Mouse (Mus musculus) monocyte, adult 5-6 weeks (primary cell): Measurements from ENCODE around the gene Wdr38. TPM values are rescaled to one million over a fixed set of nuclear protein-coding genes. Genes with fewer than 3 reads are reported as not detected.
"Not testable (repeated sequence)": the region's sequence is repeated elsewhere in the genome, so short reads cannot be mapped to it uniquely, and the experiment has no call there.

ENCODE experiments used
- ATAC-seq: fragments of 153-309, 156-312 bp; replicated peaks from 2 replicates; pipeline ENCODE4 v1.8.0; 2017; ENCODE audit warnings: mild to moderate bottlenecking; ENCODE audit not compliant: low TSS enrichment, insufficient number of reproducible peaks, severe bottlenecking, poor library complexity, low FRiP score
- total RNA-seq: library from RNA; stranded (forward); fragments of 200-1000, 200-491, 200-594 nt; gene quantifications from 3 replicates; pipeline ENCODE4 v1.2.3, GENCODE M21; 2017

Wdr38 gene
- total RNA-seq, 1 experiment from 2014 or later, result 0.95 TPM

DNA sequence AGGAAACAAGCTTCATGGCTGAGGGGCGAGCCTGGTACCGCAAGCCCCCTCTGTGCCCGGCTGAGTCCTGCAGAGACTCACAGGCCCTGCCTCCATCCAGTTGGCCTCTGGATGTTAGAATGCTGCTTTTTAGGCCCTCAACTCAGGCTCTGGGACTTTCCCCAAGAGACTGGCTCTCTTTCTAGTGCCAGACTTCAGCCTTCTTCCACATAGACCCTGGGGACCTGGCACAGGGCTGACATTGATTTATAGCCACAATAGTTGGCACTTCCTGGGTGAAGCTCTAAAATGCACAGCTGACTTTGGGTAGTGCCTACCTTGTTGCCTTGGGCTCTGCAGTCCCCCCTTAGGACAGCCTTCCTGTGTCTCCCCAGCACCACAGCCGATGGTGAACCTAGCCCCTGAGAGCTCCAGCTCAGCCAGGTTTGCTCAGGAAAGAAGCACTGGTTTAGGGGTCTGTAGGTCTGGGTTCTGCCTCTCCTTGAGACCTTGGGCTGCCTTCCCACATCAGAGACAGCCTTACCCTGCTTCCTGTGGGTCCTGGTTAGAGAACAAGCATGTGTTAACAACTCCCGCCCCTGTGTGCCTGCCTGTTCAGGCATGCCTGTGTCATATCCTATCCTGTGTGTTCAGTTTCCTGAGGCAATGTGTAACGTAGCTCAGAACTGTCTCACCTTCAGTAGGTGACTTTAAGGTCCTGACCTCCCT lies 9.3 kb upstream of the Wdr38 start:
- ATAC-seq, result no peak

DNA sequence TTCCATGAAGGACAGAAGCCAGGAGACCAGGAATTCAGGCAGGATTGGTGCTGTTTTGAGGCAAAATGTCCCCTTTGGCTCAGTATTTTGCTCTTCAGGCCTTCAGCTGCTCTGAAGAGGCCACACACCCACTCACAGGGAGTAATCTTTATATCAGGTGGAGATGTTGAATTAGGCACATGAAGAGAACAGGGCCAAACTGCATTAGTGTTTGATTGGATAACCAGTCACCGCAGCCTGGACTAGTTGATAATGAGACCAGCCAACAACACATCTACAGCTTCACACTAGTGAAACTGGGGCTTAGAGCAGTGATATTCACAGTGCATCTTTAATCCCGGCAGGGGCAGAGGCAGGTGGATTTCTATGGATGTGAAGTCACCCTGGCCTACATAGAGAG lies 8.3 kb upstream of the Wdr38 start:
- no peak for ATAC-seq

DNA sequence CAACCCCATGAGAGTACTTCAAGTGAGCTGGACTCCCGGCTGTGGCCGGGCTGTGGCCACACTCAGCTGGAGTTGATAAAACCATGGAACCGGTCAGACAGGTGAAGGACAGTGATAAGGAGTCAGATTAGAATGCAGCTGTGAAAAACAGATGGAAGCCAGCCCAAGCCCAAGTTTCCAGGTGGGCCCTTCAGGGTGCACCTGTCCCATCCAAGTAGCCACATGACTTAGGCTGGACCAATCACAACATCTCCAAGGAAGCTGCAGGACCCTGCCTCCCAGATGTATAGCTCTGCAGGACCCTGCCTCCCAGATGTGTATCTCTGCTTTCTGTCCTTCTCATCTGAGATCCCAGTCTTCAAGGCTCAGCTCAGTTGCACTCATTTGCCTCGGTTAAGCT lies 5.3 kb upstream of the Wdr38 start:
- no peak for ATAC-seq

DNA sequence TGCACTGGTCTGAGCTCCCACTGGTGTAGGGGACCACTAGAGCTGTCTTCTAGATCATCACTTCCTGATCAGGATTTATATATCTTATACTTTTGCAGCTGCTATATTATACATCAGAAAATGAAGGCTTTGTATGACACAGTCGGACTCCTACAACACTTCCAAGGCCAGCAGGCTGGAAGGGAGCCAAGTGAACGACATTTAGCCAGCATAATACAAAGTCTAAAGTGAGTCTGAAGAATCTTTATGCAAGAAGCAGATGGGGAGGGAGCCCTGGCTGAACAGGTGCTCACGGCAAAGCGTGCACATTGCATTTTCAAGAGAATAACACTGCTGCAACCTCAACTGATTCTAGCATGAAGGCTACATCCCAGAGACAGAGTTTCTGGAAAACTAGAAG lies 4.8 kb upstream of the Wdr38 start:
- ATAC-seq, result no peak

DNA sequence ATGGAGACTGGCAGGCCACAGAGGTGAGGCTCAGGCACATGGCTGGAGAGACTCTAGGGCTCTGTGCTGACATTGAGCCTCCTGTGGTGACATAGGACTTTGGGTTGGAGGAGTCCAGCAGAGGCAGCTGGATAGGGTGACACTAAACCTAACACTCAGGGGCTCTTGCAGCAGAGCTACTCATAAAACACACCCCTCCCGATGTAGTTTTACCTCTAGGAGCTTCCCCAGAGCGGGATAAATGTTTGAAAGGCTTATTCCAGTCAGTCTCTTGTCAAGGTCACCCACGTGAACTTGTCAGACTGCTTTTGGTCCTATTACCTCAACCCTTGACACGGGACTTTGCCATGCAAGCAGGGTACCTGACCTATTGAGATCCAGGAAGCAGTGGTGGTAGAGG lies 2.1 kb downstream of the Wdr38 start:
- no peak for ATAC-seq

DNA sequence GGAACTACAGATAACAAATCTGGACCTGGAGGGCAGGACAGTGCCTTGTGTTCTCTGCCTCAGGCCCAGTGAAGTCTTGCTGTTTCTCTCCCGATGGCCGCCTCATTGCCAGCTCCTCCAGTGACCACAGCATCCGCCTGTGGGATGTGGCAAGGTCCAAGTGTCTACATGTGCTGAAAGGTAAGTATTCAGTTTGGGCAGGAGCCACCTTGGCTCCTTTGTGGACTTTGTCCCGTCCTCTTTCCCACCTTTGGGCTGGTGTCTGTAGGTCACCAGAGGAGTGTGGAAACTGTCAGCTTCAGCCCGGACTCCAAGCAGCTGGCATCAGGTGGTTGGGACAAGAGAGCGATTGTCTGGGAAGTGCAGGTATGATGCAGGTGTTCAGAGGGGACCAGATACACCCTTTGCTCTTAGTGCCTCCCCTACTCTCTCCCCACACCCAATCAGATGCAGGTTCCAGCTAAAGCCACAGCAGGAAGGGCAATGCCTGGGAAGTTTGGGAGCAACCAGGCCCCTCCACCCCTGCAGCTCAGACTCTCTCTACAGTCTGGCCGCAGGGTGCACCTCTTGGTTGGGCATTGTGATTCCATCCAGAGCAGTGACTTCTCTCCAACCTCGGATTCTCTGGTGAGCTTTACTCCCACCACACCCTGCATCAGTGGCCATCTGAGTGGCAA lies 2.8 kb downstream of the Wdr38 start:
- ATAC-seq, result no peak

DNA sequence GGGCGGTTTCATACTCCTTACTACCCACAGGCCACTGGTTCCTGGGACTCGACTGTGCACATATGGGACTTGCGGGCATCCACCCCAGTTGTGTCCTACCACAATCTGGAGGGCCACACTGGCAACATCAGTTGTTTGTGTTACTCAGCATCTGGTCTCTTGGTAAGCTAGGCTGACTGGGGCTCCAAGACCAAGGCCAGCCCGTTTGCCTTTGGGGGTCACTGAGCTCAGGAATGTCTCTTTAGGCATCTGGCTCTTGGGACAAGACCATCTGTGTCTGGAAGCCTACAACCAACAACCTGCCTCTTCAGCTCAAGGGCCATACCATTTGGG lies 3.3 kb downstream of the Wdr38 start:
- no peak for ATAC-seq

DNA sequence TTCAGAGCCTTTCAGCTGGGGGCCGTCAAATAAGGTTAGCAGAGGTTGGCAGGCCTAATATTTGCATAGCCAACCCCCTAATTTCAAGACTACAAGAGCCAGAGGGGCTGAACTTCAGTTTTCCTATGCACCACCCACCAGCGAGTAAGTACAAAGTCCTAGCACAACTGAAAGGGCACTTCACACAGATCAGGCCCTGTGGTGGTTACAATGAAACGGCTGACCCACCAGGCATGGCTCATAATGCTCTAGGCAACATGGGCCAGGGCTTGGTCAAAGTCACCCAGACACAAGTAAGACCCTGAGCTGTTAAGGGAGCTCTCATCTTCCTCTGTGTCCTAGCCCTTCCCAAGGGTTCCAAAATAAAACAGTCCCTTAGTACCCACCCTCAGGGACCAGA lies 4.6 kb downstream of the Wdr38 start:
- no peak for ATAC-seq

DNA sequence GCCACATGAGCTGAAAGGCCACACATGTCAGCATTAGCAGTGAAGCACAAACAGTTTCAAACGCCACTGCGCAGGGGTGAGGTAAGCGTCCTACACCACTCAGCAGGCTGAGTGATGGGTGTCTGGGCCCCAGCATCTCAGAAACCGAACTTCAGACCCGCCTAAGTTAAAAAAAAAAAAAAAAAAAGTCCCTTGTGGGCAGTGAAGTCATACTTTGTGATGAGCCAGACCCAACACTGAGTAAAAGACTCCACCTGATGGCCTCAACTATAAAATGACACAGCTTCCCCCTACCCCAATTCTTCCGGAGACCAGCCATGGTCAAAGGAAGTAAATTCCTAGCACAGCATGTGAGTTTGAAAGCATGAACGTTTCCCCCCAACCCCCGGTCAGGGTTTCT lies 5.8 kb downstream of the Wdr38 start:
- ATAC-seq, result no peak

DNA sequence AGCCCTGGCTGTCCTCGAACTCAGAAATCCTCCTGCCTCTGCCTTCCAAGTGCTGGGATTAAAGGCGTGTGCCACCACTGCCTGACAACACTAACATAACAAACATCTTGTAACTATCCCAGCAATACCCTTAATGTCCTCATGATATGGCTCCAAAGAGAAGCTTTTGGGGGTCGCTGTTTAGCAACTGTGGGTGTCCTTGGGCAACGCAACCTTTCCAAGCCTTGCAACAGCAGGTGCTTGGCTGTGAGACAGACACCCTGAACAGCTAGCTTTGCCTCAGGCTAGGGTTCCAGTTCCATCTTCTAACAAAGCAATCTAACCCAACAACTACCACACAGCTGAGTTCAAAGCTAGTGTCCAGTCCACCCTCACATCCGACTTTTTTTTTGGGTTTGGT lies 6.2 kb downstream of the Wdr38 start:
- ATAC-seq, result no peak

DNA sequence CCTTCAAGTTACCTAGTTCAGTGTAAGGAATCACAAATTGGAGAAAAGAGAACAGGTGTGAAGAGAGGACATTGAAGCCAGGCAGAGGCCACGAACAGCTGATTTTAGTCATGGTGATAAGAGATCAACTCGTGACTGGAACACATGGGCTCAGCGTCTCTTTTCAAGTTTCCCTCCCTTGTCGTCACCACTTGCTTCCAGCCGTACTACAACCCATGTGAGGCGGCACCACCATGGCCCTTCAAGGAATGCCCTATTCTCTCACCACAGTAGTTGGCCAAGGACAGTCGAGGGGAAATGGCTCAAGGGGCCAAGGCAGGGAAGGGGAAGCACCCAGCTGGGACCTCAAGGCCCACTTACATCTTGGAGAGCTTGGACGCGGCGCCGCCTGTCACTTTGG lies 7.1 kb downstream of the Wdr38 start:
- ATAC-seq, result no peak

DNA sequence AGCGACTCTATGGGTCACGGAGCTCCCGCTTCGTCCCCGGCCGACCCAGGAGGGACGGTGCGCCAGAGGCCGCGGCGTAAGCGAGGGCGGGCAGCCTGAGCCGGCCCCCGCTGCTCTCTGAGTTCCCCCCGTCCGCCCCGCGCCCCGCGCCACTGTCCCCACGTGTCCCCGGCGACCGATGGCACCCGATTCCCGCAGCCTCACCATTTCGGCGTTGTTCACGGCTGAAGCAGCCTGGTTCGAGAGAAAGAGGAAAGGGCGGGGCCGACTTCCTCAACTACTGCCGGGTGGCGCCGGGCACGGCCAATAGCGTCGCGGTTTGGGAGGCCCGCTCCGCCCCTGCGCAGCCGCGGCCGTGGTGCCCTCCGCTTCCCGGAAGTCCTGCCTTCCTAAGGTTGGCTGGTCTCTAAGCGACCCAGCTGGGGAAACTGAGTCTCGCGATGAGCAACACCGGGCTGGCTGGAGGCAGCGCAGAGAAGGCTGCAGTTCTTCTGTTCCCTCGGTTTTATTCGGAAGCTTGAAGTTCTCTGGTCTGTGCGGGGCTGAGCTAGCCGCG lies 7.7 kb downstream of the Wdr38 start, which contains the start of gene Arpc5l:
TSS of gene Arpc5l (plus strand) at position 469 of the 556 bp plus-strand sequence.
- ATAC-seq, result peak; percentile 83

DNA sequence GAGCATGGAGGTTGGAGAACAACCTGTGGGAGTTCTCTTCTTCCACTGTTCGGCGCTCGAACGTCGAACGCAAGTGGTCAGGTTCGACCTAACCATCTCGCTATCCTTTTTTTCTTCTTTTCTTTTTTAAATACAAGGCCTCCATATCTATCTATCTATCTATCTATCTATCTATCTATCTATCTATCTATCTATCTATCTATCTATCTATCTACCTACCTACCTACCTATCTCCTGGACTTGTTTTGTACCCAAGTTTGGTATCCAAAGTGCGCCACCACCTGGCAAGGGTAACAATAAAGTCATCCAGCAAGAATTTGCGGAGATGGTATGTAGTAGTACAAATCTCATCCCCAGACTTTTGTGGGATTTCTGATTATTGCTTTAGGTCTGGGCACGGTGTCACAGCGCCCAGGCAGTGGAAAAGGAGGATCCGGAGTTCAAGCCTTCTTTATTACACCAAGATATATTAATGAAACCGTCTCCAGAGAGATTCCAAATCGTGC lies 8.4 kb downstream of the Wdr38 start, which contains the start of gene Rpl35:
TSS of gene Rpl35 (minus strand) at position 51 of the 506 bp plus-strand sequence.
- ATAC-seq, result no peak

DNA sequence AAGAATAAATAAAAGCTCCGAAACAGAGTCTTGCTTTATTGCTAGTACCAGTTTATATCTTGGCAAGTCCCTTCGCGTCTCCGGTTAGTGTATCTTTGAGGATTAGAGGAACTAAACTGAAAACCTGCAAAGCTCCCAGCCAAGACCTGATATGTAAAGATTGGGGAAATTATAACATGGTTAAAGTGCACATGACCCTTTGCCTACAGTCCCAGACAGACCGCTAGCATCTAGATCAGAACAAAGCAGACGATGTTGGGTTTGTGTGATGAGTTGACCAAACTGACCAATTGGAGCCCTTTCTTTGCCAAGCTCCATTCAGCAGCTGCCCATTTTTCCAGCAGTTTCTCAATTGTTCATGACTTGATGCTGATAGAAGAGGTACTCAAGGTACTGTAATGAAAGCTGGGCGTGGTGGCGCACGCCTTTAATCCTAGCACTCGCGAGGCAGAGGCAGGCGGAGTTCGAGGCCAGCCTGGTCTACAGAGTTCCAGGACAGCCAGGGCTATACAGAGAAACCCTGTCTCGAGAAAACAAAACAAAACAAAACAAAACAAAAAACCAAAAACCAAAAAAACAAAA lies 9.0 kb downstream of the Wdr38 start:
- no peak for ATAC-seq

DNA sequence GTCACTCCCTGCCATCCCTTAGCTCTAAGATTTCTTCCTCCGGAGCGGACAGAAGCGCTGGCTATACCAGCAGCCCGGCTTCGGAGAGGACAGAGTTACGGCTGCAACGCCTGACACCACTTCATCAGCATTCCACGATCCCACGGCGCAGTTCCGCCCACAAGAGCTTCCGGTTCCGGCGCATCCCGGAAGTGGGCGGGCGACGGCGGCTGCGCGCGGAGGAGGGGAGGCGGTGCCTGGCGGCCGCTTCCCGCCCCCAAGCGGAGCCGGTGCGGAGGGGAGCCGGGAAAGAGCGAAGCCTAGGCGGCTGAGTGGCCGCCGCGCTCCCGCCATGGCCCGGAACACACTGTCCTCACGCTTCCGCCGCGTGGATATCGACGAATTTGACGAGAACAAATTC lies 10.6 kb downstream of the Wdr38 start:
- ATAC-seq, result peak; percentile 40

DNA sequence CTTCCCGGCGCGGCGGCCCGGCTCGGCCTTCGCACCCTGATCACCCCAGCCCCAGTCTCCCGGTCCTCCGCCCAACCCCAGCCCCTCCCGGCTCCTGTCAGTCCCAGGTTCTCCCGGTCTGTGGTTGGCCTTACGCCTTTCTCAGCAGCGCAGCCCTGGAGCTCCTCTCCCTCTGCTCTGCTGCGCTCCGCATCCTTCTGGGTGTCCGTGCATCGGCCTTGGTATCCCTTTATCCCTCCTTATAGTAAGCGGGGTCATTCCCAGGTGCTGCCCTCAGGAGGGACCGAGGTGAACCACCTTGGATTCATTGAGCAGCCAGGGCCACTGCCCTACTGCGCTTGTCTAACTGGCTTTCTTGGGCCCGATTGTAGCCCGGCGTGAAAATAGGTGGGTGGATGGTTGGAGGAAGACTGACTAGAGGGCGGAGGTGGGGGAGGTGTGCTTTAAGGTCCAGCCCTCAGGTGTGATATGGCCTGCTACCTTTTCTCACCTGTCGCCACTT lies 11.1 kb downstream of the Wdr38 start:
- ATAC-seq, result no peak

DNA sequence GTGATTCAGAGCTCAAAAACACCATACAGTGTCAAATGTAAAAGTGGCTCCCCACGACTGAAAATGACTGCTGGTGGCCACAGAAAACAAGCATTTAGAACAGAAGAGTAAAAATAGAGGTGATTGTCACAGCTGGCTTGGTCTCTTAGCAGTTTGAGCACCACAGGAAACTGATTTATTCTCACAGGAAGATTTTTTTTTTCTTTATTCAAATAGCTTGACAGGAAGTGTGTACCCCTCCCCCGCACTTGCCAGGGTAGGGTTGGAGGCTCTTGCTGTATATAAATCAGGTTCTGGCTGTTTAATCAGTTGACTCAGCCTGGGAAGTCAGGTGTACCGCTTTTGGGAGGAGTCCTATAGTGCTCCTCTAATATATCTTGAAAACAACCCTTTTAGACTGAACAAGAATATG lies 11.7 kb downstream of the Wdr38 start:
- ATAC-seq, result no peak

DNA sequence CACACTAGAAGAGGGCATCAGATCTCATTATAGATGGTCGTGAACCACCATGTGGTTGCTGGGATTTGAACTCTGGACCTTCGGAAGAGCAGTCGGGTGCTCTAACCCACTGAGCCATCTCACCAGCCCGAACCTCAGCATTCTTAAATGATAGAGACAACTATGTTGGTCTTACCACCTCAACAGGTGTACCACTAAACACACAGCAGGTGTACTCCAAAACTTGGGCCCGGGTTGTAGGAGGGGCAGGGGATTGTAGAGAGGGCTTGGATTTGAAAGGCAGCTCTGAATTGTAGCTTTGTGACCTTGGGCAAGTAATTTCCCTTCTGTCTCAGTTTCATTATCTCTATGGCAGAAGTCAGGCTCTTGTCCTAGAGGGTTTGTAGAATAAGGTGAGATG lies 12.9 kb downstream of the Wdr38 start:
- ATAC-seq, result not testable (repeated sequence)

DNA sequence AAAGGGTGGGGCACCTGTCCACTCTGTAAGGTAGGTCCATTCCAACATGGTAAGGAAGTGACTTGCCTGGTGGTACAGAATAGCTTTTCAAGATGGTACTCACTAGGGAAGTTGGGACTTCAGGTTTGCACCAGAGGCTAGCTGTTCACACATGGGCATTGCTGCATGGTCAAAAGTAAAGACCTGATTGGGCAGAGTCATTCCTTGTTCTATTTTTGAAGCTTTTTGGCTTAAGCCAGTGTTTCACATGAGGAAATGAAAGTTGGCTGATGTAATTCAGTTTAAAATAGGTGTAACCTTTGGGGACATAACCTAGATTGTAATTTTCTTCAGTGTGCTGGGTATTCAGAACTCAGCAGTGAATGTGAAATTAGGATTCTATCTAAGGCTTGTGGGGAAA lies 14.0 kb downstream of the Wdr38 start:
- peak; percentile 69 for ATAC-seq
